Mouse (Mus musculus): ENCODE results near the gene Ankmy1.

Ankmy1 gene

DNA sequence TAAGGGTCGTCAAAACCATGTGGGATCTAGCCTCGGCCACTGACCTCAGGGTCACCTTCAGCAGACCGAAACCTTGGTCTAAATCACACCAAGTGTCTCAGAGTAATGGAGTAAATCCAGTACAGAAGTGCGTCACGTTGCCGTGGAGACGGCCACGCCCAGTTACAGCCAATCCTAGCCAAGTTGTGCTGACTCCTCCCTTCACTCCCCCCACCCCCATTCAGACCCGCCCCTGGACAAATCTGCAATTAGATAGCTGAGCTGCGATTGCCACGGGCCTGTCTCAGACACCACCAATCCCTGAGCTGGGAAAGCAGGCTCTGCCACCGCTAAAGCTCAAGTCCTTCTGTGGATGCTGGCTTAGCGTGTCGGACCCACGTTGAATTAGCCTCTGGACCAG lies at the start of gene Ankmy1:
Gene Ankmy1 (minus strand): TSS at position 121 of the 400 bp plus-strand sequence.
- in situ Hi-C loops (cut with MboI), result loop anchor here (25.0 kb wide), 2 partner anchors 735 to 910 kb away; partner anchors contain the start of genes D2hgdh, Dtymk and Ing5

DNA sequence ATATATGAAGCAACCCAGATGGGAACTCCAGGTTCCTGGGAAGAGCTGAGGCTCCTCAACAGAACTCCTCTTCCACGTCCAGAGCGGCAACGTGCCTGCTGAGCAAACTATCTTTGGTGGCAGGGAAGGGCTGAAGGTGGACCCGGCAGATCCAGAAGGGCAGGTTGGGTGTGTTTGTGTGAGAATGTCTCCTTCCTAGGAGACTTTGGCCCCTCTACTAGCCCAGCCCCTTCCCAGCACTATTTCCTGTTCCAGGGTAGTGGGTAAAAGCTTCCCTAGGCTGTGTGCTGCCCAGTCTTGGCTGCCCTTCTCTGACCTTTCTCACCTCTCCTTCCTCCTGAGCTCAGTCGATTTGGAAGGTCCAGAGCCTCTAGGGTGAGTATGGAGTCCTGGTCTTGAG lies 47.9 kb upstream of the Ankmy1 start, which contains the start of gene Gpr35:
Gene Gpr35 (plus strand): TSS at position 259 of the 400 bp plus-strand sequence.
- in situ Hi-C loops (cut with MboI), result no loop called here

DNA sequence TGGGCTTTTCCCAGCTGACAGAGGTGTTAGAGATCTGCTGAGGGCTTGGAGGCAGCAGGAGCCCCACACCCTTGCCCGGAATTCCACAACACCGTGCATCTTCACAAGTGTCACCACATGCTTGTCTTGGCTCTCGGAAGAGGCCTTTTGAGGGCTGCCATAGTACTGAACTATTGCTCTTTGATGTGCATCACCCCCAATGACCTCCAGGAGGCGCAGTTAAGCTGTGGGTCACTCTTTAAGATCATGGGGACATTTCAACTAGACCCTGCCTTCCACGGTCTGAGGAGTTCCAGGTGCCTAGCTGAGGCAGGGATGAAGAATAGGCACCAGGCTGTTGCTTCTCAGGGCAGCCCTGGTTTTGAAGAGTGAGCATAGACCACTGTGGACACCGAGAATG lies 46.7 kb upstream of the Ankmy1 start:
- in situ Hi-C loops (cut with MboI), result loop anchor here (25.0 kb wide), 1 partner anchor 538 kb away; the partner anchor contains the start of gene Hdlbp

DNA sequence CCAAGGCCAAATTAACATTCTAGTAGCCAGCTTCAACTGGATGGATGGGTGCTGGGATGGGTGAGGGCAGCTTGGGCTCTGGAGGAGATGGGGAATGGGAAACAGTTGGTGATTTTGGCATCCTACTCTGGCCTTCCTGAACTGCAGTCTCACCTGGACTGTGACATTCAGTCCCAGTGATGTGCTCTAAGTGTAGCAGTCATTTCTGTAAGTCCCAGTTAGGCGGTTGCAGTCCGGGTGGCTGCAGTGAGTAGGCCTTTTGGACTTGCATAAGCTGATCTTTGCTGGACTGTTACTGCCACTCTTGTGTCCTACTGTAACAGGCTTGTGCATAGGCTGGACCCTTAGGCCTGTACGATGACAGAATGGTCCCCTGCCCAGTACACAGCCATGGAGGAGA lies 45.3 kb upstream of the Ankmy1 start:
- in situ Hi-C loops (cut with MboI), result loop anchor here (25.0 kb wide), 1 partner anchor 539 kb away; the partner anchor contains the start of gene Hdlbp

DNA sequence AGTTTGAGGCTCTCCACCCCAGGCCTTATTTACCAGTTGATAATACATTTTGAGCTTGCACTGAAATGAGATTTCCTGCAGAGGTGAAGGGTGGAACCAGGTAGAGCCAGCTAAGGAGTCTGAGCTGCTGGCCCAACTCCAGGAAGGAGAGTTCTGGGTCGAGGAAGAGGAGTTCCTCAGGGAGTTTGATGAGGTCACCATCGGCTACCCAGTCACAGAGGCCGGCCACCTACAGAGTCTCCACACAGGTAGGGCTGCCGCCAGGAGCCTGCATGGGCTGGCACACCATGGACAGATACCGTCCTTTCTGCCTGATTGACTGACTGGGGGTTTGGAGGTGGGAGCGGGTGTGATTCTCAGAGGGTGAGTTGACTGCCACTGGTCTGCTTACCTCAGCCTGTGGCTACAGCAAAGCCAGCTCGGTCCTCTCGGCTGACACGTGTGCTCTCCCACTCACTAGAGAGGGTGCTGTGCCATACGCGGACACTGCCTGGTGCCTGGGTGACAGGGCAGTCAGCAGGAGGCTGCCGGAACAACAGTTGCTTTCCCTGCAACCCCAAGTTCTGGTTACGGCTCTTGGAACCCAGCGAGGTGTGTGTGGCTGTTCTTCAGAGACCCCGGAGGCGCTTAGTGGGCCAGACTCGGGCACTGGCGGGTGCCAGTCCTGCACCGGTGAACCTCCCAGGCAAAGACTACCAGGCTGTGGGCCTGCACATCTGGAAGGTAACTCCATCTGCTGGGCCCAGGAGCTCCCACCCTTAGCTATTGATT lies 40.7 kb upstream of the Ankmy1 start:
- in situ Hi-C loops (cut with MboI), result loop anchor here (25.0 kb wide), 1 partner anchor 544 kb away; the partner anchor contains the start of gene Hdlbp

DNA sequence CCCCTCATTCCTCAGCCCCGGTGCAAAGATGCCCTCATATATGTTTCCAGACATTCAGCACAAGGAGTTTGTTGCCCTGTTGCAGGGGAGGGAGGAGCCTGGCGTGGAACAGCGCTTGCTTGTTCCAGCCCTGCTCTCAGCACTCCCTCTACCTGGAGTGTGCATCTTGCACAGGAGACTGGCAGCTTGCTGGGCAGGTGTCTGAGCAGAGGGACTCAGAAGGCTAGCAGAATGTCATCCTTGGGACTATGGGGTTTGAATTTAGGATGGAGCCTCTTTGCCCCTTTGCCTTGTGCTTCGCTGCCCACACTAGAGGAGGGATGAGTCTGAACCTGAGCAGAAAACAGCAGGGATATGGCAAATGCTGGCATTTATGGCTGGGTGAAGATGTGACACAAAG lies 37.0 kb upstream of the Ankmy1 start:
- in situ Hi-C loops (cut with MboI), result loop anchor here (10.0 to 25.0 kb wide), 2 partner anchors 465 to 548 kb away; partner anchors contain the start of genes Hdlbp and Ndufa10

DNA sequence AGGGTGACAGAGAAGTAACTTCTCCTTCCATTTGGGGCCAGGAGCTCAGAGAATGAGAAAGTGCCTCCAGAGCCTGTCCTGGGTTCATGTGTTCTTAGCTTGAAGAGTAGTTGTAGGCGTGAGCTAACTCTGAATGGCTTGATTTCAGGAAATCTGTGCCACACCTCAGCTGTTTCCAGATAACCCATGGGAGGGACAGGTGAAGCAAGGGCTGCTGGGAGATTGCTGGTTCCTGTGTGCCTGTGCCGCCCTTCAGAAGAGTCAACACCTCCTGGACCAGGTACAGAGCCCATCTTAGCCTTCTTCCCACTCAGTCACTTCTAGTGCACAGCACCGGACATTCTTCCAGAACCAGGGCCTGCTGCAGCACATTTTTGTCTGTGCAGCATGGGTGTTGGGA lies 35.1 kb upstream of the Ankmy1 start:
- in situ Hi-C loops (cut with MboI), result loop anchor here (10.0 to 25.0 kb wide), 2 partner anchors 463 to 550 kb away; partner anchors contain the start of genes Hdlbp and Ndufa10

DNA sequence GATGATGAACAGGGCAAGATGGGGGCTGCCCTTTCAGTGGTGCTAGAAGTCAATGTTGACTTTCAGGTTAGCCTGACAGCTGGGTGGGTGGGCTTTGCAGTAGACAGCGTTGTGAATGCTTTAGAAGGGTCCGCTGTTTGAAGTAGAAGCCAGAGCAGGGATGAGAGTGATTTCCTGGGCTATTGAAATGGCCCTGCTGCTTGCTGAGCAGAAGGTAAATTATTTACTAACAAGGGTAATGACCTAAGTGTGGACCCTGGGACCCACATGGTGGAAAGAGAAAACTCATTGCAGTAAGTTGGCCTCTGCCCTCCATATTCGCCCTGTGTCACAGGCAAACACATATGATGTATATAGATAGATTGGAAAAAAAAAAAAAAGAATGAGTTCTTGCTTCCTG lies 33.8 kb upstream of the Ankmy1 start:
- in situ Hi-C loops (cut with MboI), result loop anchor here (10.0 to 25.0 kb wide), 2 partner anchors 462 to 551 kb away; partner anchors contain the start of genes Hdlbp and Ndufa10

DNA sequence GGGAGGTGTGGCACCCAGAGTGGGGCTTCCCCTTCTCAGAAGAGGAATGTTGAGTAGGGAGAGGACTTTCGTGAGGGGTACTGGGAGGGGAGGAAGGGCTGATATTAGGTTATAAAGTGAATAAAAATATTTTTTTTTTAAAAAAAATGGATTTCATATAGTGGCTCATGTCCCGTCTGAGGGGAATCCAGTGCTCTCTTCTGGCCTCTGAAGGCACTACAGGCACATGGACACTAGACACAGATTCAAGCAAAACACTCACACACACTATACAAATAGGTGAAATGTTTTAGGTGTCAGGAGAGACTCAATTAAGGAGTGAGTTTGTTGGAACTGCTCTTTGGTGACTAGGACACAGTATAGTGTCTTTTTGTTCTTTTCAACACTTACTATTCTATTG lies 33.3 kb upstream of the Ankmy1 start:
- in situ Hi-C loops (cut with MboI), result loop anchor here (10.0 to 25.0 kb wide), 2 partner anchors 461 to 551 kb away; partner anchors contain the start of genes Hdlbp and Ndufa10

DNA sequence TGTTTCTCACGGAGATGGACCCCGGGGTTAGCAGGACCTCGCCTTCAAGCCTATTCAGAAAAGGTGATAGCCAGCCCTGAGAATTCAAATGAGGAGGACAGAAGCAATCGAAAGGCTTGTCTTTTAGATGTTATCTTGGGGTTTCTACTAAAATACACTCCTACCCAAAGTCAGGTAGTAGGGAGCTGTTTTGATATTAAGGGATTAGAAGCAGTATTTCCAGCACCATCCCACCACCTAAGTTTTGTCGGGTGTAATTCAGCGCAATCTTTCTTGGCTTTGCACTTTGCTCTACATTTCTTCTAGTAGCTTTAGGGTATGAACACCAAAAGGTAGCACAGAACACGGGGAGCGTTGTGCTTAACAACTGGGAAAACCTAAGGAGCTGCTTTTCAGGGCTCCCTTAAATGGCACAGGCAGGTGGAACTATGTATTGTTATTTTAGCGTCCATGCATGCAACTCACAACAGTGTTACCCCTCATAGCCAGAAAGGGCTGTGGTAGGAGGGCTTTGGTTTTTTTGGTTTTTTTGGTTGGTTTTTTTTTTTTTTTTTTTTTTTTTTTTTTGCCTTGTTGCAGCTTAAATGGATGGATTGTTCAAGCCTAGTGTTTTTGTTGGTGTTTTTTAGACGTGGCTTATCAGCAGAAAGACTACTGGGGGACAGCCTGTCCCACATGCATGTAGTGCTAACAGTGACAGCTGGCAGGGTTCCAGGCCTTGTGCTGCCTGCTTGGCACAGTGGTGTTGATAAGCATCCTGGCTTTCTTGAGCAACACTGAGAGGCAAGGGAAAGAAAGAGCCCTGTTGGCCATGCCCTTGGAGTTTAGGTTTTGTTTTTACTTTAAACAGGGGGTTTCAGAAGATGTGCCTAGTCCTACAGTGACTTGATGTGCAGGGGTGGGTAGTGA lies 32.6 kb upstream of the Ankmy1 start:
- in situ Hi-C loops (cut with MboI), result loop anchor here (10.0 to 25.0 kb wide), 2 partner anchors 461 to 552 kb away; partner anchors contain the start of genes Hdlbp and Ndufa10

DNA sequence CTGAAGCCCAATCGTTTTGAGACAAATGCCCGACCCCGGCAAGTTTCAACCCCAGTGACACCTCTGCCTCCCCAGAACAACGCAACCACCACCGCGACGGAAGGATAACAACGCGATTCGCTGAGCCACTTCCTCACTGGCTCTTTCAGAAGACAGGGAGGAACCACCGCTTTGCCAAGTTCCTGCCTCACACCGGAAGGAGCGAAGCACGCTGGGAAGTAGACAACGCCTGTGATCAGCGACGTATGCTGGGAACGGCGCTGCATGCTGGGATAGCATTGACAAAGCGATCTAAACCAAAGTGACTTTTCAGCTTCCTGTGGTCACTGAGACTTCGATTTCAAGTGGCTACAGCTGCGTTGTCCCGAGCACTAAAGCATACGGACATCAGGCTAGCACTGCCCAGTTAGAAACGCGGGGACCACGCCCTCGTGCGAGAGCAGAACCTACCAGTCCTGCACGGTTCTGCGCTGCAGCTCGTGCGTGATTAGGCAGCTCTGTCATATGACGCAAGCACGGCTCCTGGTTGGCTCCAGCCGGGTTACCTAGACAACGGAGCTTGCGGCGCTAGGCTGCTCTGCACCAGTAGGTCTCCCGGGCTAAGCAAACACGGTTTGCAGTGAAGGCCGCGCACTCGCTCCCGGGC lies 31.6 kb upstream of the Ankmy1 start, which contains the start of gene Capn10:
Gene Capn10 (plus strand): TSS at position 195 of the 646 bp plus-strand sequence.
- in situ Hi-C loops (cut with MboI), result loop anchor here (10.0 to 25.0 kb wide), 2 partner anchors 460 to 553 kb away; partner anchors contain the start of genes Hdlbp and Ndufa10

DNA sequence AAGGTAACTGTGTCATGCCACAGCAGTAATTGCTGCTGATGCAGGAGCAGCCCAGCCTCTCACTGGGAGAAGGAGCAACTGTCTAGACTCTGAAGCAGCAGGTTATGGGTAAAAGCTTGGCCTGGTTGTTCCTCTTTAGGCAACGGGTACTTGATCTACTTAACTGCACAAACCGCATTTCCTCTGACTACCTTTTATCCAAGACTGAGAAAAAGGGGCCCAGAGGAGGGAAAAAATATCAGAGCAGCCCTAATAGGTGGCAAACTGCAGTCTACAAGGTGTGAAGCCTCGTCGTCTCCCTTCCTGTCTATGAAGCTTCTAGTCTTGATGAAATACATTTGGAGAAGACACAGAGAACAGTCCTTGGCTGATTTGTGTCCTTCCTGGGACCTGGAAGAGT lies 30.9 kb upstream of the Ankmy1 start:
- in situ Hi-C loops (cut with MboI), result loop anchor here (10.0 to 25.0 kb wide), 2 partner anchors 459 to 554 kb away; partner anchors contain the start of genes Hdlbp and Ndufa10

DNA sequence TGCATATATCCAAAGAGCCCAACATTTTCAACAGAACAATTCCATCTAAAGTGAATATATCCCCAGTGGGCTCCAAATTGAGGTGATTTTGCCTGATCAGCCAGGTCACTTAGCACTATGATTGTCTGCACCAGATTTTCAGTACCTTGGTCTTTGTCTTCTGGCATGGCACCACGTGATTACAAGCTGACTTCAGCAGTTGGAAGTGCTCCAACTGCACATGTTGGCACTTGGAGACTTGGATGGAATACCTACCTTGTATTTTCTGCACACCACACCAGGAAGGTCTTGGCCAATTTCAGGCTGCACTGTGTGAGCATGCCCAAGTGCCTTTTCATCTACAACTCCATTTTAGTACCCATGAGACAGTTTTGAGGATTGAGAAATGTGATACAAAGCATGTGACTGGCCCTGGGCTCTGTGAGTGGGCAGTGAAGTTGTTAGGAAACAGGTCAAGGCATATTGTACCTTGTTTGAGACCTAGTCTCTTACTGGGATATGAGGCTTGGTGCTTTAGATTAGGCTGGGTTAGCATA lies 27.5 kb upstream of the Ankmy1 start:
- in situ Hi-C loops (cut with MboI), result loop anchor here (10.0 to 25.0 kb wide), 2 partner anchors 455 to 557 kb away; partner anchors contain the start of genes Hdlbp and Ndufa10

DNA sequence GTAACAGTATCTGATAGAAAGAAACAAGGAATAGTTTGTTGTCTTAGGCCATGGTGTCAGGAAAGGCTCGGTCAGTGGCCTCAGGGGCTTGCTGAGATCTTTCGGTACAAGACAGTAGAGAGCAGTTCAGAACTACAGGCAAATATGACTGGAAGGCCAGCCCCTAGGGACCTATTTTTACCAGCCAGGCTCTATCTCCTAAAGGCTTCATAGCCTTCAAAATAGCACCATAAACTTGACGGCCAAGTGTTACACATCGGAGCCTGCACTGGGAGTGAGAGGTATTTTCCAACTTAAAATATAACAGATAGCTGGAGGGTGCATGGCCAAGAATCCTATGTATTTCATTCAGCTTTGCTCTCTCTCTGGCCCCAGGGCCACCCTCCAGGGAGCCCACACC lies 18.8 kb upstream of the Ankmy1 start:
- in situ Hi-C loops (cut with MboI), result loop anchor here (25.0 kb wide), 2 partner anchors 716 to 891 kb away; partner anchors contain the start of genes D2hgdh, Dtymk and Ing5

DNA sequence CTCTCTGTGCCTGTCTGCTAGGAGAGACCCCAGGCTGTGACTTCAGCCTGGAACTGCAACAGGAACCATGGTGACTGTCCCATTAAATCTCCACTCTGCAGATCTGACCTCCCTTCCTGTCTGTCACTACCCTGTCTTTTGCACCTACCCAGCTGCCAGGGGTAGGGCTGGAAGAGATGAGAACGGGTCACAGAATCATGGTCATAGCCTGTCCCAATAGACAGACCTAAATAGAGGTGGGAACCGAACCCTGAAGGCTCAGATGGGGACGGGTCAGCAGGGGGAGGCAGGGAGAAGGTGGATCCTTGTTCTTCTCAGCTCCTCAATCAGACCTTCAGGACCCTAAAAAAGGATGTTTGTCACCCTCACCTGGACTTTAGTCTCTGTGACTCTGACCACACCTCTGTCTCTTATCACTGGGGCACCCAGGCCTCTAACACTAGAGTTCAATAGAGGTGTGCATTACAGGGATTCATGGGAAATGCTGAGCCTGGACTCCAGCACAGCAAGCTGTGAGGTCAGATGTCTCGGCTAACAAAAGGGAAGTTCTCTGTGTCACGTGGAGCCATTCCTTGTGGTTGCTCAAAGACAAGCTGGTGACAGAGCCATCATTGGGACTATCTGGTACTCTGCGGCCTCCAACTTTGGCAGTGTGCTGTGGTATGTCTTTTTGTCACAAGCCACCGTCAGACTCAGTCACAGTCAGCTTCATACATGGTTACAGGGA lies 17.9 kb upstream of the Ankmy1 start:
- in situ Hi-C loops (cut with MboI), result loop anchor here (25.0 kb wide), 2 partner anchors 717 to 892 kb away; partner anchors contain the start of genes D2hgdh, Dtymk and Ing5

DNA sequence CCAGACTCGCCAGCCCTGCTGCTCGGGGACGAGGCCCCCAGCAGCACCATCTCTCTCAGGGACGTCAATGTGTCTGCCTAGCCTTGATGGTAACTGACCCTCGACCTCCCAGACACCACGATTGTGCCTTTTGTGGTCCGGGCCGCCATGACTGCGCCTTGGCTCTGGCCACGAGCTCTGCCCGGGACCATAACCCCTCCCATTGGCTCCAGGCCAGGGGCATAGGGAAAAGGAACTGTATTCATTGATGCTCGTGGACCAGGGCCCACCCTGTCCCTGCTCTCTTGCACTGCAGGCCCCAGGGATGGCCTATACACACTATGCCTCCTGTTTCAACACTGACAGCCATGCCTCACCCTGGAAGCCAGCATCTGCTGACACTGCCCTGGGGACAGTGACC lies 17.1 kb upstream of the Ankmy1 start:
- in situ Hi-C loops (cut with MboI), result loop anchor here (25.0 kb wide), 2 partner anchors 718 to 893 kb away; partner anchors contain the start of genes D2hgdh, Dtymk and Ing5

DNA sequence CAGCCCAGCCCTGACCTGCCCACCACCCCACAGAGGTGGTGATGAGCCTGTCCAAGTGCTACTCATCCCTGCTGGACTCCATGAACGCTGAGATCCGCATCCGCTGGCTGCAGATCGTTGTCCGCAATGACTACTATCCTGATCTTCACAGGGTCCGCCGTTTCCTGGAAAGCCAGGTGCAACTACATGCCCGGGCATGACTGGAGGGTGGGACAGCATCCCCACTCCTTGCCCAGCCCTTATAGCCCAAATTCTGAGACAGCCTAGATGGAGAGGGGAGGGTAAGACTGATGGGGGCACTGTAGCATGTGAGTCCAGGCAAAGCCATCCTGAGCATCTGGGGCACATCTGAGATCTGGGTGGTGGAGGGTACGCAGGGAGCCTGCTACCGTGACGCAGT lies 16.4 kb upstream of the Ankmy1 start:
- in situ Hi-C loops (cut with MboI), result loop anchor here (25.0 kb wide), 2 partner anchors 718 to 893 kb away; partner anchors contain the start of genes D2hgdh, Dtymk and Ing5

DNA sequence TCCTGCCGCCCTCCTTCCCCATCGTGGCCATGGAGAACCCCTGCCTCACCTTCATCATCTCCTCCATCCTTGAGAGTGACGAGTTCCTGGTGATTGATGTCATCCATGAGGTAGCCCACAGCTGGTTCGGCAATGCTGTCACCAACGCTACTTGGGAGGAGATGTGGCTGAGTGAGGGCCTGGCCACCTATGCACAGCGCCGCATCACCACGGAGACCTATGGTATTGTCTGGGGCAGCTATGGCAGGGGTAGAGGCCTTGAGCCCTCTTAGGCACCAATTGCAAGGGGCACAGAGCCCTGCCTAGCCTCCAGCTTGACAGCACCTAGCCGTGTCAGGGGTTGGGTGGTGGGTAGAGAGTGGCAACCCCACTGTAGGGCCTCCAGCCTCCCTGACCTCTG lies 14.0 kb upstream of the Ankmy1 start:
- in situ Hi-C loops (cut with MboI), result loop anchor here (25.0 kb wide), 2 partner anchors 721 to 896 kb away; partner anchors contain the start of genes D2hgdh, Dtymk and Ing5

DNA sequence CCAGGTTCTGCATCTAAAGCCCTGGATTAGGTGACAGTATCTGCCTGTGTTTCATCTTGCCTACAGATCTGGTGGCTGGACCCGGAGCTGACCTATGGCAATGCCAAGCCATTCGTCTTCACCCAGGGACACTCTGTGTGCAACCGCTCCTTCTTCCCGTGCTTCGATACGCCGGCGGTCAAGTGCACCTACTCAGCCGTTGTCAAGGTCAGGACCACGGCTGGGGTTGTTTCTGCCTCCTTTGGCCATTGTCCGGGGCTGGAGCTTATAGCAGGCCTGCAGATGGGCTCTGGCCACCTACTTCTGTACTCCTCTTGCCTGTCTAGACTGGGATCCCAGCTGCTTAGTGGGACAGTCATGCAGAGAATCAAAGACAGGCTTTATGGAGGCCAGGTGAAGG lies 12.3 kb upstream of the Ankmy1 start:
- in situ Hi-C loops (cut with MboI), result loop anchor here (25.0 kb wide), 2 partner anchors 722 to 897 kb away; partner anchors contain the start of genes D2hgdh, Dtymk and Ing5
